Mouse (Mus musculus) heart, adult 2 months (tissue): ENCODE results near the gene Acp4. TPM values are rescaled to one million over a fixed set of nuclear protein-coding genes. Genes with fewer than 3 reads are reported as not detected.
"Not testable (repeated sequence)": the region's sequence is repeated elsewhere in the genome, so short reads cannot be mapped to it uniquely, and the experiment has no call there.

Source experiments
- DNase-seq, 2 experiments: peaks; one replicate each; pipeline ENCODE4 v3.0.0; 2021
- H3K27ac ChIP-seq: fragments of 200-600 bp; 2 replicates; pipeline ENCODE4 v1.8.1; 2022
- H3K27me3 ChIP-seq: fragments of 200-500 bp; 2 replicates; pipeline ENCODE4 v1.6.1; 2012; ENCODE audit warnings: mild to moderate bottlenecking, low read length, inconsistent platforms, mixed read lengths; ENCODE audit not compliant: control insufficient read depth, insufficient read depth
- H3K36me3 ChIP-seq: fragments of 200-500 bp; 2 replicates; pipeline ENCODE4 v1.6.1; 2012; ENCODE audit warnings: low read length, inconsistent platforms; ENCODE audit not compliant: control insufficient read depth, insufficient read depth
- H3K4me1 ChIP-seq: fragments of 200-500 bp; 2 replicates; pipeline ENCODE4 v1.6.1; 2011; ENCODE audit warnings: low read length; ENCODE audit not compliant: control insufficient read depth, insufficient read depth
- H3K4me3 ChIP-seq: fragments of 200-600 bp; 2 replicates; pipeline ENCODE4 v1.8.1; 2022
- H3K79me2 ChIP-seq: fragments of 200-500 bp; replicated peaks from 2 replicates; pipeline ENCODE4 v1.6.1; 2012; ENCODE audit warnings: mild to moderate bottlenecking, inconsistent platforms, low read length, moderate library complexity, mixed read lengths; ENCODE audit not compliant: control insufficient read depth, insufficient read depth
- H3K9ac ChIP-seq: fragments of 200-500 bp; 2 replicates; pipeline ENCODE4 v1.6.1; 2012; ENCODE audit warnings: low read depth, mild to moderate bottlenecking, control low read depth, inconsistent platforms, low read length, mixed read lengths
- CTCF ChIP-seq: fragments of 200-600 bp; IDR thresholded peaks from 2 replicates; pipeline ENCODE4 v1.8.1; 2022; ENCODE audit warnings: antibody characterized with exemption, mild to moderate bottlenecking, moderate library complexity
- EP300 ChIP-seq: fragments of 200-500 bp; IDR thresholded peaks from 2 replicates; pipeline ENCODE4 v1.6.1; 2011; ENCODE audit warnings: low read depth, low read length, control low read depth; ENCODE audit not compliant: insufficient read depth
- POLR2A ChIP-seq: fragments of 200-500 bp; IDR thresholded peaks from 2 replicates; pipeline ENCODE4 v1.6.1; 2011; ENCODE audit warnings: mild to moderate bottlenecking, low read depth, low read length, control low read depth; ENCODE audit not compliant: insufficient read depth
- WGBS: fragments of 180-500 bp; shearing (Covaris S2); methylation state at CpG from one replicate; pipeline ENCODE4 v1.1.7; 2018; 5-methylcytosine and 5-hydroxymethylcytosine counted together
- intact Hi-C: fragments of 180-260 bp; cut with DNase I; formaldehyde crosslinking; loops from one replicate; pipeline ENCODE4 v1.15.1; 2025
- polyA plus RNA-seq: library from polyadenylated mRNA; depleted of rRNA; stranded (reverse); fragments of >200 nt; gene quantifications from 2 replicates; pipeline ENCODE4 v1.2.3, GENCODE M21; 2012
- total RNA-seq, 2 experiments: library from RNA; stranded (reverse); gene quantifications; 2 replicates each; pipeline ENCODE4 v1.2.3; 2021

Gene Acp4
- total and polyA plus RNA-seq, 3 experiments = not detected

DNA sequence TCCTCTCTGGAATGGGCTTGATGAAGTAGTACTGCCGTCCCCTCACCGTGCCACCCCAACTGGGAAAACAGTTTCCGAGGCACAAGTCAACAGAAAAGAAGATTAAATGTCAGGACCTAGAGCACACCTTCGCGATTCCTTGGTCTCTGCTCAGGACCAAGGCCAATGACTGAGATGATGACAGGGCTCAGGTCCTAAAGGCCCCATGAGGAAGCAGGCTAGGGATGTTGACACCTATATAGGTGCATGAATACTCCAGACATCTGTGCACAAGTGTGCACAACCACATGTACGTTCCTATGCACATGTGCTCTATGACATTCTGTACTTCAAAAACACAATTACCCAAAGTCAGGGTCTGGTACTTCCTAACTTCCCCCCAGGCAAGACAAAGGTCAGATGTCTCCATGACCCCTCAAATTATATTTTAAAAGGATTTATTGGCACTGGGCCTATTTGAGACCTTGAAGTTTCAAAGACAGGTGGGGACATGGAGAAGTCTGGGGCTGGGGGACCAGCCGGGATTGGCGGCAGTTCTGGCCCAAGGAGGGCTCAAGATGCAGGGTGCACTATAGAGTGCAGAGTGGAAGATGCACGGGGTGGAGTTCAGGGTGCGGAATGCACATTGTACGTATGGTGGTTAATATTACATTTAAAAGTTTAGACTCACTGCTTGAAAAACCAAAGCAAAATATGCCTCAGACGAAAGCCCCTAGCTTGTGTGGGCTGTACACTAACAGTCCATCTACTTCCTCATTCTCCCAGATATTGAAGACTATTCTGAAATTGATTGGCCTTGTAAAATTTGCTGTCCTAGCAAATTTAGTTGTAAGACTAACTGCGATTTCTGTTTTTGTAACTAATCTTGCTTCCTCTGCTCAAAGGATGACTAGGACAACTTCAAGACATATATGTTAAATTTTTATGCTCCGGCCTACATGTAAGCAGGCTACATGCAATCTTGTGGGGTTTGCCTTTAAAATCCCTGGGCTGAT is 46.5 kb upstream of the Acp4 start:
- TF ChIP-seq EP300 = no peak
- no peak for TF ChIP-seq POLR2A
- no peak for TF ChIP-seq CTCF
- Histone ChIP-seq H3K36me3 (no peaks in the 10 kb centered on the region), H3K27ac (peak overlapping the region; percentile 92; the same call in 1 of the 2 replicates), H3K4me1 (no peaks in the 10 kb centered on the region), H3K4me3 (peak overlapping the region; percentile 91), H3K9ac (no peak overlapping the region), H3K79me2 (no peaks in the 10 kb centered on the region), H3K27me3 (peaks cover 1% of the 10 kb centered on the region; the same call in 1 of the 2 replicates)
- no peak for DNase-seq
- intact Hi-C loops = loop anchor here (10.0 kb wide), 1 partner anchor 59 kb away; the partner anchor contains the start of genes 1700028J19Rik and 2410002F23Rik
- WGBS = 91% methylated on average over 14 of the region's 14 CpGs

DNA sequence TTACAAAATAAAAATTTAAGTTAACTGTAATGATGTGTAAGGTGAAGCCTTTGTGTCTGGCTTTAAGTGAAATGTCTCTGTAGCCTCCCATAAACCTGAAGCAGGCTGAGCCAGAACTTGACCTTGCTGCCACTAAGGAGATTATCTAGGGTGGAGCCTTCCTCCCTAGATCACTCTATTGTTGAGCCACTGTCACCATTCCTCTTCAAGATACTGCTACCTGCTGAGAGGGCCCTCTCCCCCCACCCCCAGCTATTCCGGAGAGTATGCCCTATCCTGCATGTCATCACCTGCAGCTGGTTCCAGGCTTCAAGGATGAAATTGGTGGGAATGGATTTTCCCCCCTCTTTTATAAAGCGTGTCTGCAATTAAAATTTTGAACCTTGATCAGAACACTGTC is 40.3 kb upstream of the Acp4 start:
- H3K36me3 ChIP-seq, H3K9ac ChIP-seq, H3K4me1 ChIP-seq, H3K27ac ChIP-seq, intact Hi-C loops, H3K4me3 ChIP-seq, DNase-seq, H3K79me2 ChIP-seq, H3K27me3 ChIP-seq: not testable (repeated sequence)
- WGBS = 58% methylated on average over 2 of the region's 2 CpGs

GRCm38 (mm10) chr7:44291418-44291817 is 34.2 kb upstream of the Acp4 start:
- TF ChIP-seq EP300 = no peak
- TF ChIP-seq POLR2A = no peak
- no peak for TF ChIP-seq CTCF
- Histone ChIP-seq H3K4me3 (no peak overlapping the region), H3K27me3 (no peaks in the 10 kb centered on the region), H3K36me3 (no peaks in the 10 kb centered on the region), H3K9ac (no peak overlapping the region), H3K4me1 (no peaks in the 10 kb centered on the region), H3K27ac (no peak overlapping the region), H3K79me2 (no peaks in the 10 kb centered on the region)
- intact Hi-C loops = no loop called here
- DNase-seq = no peak
- 40% methylated on average over 4 of the region's 4 CpGs for WGBS

GRCm38 (mm10) chr7:44290986-44291385 is 33.8 kb upstream of the Acp4 start:
- intact Hi-C loops = no loop called here
- WGBS = 62% methylated on average over 4 of the region's 4 CpGs

DNA sequence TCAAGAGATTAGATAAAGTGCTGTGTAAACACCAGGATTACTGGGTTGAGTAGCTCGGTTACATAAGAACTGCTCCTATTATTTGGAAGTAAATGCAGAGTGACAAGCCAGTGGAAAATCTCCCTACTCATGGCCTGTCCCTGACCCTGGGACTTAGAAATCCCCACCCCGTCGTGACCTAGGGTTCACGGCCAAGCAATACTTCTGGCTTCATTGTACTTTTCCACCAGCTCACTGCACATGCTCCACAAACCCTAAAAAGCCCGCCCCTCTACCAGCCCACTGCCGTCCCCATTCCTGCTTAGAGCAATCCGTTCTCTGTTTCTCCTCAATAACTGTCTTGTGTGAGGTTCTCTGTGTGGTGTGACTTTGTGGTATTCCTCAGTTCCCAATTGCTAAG is 30.6 kb upstream of the Acp4 start:
- H3K79me2 ChIP-seq = no peaks in the 10 kb centered on the region
- H3K27me3 ChIP-seq = no peaks in the 10 kb centered on the region; the same call in 1 of the 2 replicates
- H3K4me1 ChIP-seq = no peaks in the 10 kb centered on the region
- no peak for TF ChIP-seq POLR2A
- no peak for TF ChIP-seq CTCF
- no peak for TF ChIP-seq EP300
- H3K4me3 ChIP-seq = no peak overlapping the region
- H3K27ac ChIP-seq = no peak overlapping the region
- no peaks in the 10 kb centered on the region for H3K36me3 ChIP-seq
- no peak for DNase-seq
- intact Hi-C loops = no loop called here
- H3K9ac ChIP-seq = no peak overlapping the region
- 60% methylated on average over 7 of the region's 7 CpGs for WGBS

More at GRCm38 (mm10) chr7:44290986-44291385, 33.8 kb upstream of the Acp4 start:
- Histone ChIP-seq H3K27me3 (no peaks in the 10 kb centered on the region), H3K9ac (no peak overlapping the region), H3K4me3 (no peak overlapping the region), H3K36me3 (no peaks in the 10 kb centered on the region), H3K4me1 (no peaks in the 10 kb centered on the region), H3K79me2 (no peaks in the 10 kb centered on the region), H3K27ac (no peak overlapping the region)
- DNase-seq = no peak
- TF ChIP-seq EP300 (no peak), POLR2A (no peak), CTCF (no peak)

DNA sequence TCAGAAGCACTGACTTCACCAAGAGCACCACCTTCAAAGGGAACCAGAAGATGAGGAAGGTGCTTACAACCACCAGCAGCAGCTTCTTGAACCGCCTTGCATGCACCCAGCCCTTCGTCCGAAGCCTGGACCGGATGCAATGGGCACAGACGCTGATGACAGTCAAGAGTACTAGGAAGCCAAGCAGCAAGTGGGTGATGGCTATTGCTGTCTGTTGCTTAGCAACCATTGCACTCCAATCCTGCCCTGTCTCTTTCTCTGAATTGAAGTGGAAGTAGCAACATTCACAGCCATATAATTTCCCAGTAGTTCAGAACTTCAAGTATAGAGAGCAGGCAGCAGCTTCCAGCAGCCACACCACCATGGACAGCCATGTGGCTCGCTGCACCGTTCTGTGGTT is 24.4 kb upstream of the Acp4 start:
- no peak for TF ChIP-seq CTCF
- no peak for TF ChIP-seq EP300
- TF ChIP-seq POLR2A = no peak
- no peaks in the 10 kb centered on the region for H3K4me1 ChIP-seq
- no peak overlapping the region for H3K4me3 ChIP-seq
- peaks cover 2% of the 10 kb centered on the region; the same call in 1 of the 2 replicates for H3K27me3 ChIP-seq
- no peaks in the 10 kb centered on the region for H3K36me3 ChIP-seq
- DNase-seq = no peak
- intact Hi-C loops = no loop called here
- no peak overlapping the region for H3K27ac ChIP-seq
- no peaks in the 10 kb centered on the region for H3K79me2 ChIP-seq
- 74% methylated on average over 7 of the region's 7 CpGs for WGBS
- H3K9ac ChIP-seq = no peak overlapping the region
